Mouse (Mus musculus) cerebellum, postnatal 36 days (tissue): ENCODE measurements around the gene Tubb2a.

ENCODE experiments used
- DNase-seq, 2 experiments: peaks; one replicate each; pipeline ENCODE4 v3.0.0; 2021 to 2022; ENCODE audit warnings: mixed read lengths in 2 of 2

Tubb2a gene

DNA sequence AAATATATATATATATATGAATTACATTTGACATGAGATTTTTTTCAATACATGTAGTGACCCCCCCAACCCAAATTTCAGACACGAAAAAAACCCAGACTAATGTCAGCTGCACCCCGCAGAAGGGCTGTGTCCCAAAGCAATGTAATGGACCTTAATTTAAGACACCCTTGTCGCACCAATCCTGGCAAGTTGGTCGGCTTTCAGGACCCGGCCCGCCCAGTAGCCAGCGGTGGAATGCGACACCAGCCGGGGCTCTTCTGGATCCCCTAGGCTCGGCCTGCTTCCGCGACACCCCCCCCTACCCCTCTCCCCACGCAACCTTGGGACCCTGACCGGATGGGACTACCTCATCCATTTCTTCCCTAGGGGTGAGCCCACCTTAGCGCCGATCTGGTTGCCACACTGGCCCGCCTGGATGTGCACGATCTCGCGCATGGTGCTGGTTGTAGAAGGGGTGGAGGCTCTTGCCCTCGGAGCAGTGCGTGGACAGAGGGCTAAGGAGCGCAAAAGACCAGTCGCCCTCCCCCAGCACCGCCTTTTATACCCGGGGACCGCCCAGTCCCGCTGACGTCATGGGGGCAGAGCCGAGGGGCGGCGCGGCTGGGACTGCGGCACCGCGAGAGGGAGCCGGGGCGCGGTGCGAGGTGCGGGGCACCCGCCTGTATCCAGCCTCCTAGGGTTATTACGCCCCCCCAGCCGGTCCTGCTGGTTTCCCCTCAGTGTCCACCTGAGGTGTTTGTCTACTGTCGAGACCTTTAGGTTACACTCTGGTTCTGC, at the start of gene Tubb2a:
Tubb2a (minus strand) TSS at position 516 of the 780 bp plus-strand sequence.
- DNase-seq = peak; percentile 85 to 90

DNA sequence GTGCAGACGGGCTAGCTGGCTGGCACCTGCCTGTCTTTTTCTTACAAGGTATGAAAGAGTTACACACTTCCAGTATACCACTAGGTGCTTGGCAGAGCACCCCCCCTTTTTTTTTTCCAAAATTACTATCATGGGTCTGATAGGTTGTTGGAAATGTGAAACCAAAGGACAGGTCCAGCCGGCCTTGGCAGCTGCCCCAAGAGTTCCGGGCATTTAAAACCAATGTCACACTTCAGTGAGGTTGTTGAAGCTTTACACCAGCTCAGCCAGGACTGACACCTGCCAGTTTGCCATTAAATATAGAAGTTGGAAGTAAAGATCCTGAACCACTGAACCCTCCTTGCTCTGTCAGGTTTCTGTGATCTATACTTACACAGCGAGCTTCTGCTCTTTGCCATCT, 47.9 kb upstream of the Tubb2a start:
- no peak for DNase-seq

DNA sequence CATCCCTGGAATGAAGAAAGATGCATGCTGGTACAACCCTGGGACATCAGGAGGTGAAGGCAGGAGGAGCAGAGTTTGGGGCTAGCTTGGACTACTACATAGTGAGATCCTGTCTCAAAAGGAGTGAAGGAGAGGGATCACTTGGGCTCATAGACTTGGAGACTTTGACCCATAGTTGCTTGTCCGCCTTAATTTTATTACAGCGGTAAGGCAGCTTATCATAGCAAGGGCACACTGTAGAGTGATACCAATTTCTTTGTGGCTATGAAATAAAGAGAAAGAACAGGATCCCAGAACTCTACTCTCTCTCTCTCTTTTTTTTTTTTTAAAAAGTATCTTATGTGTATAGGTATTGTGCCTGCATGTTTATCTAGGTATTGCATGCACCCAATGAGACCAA, 42.7 kb upstream of the Tubb2a start:
- no peak for DNase-seq

DNA sequence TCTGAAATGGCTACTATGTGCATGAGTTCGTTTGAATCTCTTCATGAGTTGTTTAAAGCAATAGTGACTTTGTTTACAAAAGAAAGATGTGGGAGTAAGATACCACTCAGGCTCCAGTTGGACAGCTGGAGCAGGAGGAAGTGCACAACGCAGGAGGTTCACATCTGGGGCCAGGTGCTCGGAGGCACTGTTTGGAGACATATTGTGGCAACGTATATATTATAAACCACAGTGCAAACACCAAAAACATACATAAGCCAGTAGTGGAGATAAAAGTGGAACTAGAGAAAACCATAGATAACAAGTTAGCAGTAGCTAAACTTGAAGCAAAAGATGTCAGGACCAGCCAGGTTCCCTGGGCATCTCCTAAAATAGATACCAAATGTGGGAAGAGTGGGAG, 41.6 kb upstream of the Tubb2a start:
- no peak for DNase-seq

DNA sequence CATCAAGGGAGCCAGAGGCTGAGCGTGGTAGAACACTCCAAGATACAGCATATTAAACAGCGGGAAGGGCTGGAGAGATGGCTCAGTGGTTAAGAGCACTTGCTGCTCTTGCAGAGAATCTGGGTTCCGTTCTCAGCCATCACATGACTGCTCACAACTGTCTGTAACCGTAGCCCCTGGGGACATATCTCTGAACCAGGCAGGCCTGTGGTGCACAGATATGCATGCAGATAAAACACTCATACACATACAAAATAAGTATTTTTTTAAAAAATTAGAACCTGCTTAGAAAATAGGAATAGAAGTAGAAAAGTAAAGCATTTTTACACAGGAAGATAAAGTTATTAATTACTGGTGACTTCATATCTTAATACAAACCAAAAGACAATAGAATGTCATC, 41.0 kb upstream of the Tubb2a start:
- no peak for DNase-seq

DNA sequence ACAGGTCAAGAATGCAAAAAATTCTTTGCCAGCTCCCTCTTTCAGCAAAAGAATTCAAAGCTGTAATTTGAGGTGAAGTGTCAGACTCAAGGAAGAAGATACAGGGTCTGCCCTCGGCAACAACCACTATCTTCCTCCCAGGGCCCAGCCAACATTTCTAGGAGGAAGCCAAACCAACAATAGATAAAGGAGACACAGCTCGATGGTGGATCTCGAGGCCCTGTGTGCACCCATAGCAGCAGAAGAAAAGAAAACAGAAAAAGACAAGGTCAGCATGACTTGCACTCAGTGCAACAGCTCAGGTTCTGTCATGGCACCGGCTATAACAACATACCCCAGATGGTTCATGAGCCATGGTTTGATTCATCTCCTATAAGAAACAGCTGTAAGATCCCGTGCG, 38.7 kb upstream of the Tubb2a start:
- no peak for DNase-seq

DNA sequence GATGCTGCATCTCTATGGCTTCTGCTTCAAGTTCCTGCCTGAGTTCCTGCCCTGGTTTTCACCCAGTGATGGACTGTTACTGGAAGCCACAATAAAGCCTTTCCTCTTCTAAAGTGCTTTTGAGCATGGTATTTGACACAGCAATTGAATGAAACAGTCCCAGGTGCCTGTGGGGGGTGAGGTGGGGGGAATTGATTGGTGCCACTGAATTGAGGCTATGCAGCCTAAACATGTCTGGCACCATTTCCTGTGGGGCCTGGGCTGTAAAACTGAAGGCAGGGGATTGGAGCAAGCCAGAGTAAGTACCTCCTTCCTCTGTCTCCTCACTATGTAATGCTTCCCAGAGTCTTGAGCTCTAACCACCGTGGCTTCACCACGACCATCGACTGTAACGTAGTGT, 36.8 kb upstream of the Tubb2a start:
- DNase-seq = no peak

DNA sequence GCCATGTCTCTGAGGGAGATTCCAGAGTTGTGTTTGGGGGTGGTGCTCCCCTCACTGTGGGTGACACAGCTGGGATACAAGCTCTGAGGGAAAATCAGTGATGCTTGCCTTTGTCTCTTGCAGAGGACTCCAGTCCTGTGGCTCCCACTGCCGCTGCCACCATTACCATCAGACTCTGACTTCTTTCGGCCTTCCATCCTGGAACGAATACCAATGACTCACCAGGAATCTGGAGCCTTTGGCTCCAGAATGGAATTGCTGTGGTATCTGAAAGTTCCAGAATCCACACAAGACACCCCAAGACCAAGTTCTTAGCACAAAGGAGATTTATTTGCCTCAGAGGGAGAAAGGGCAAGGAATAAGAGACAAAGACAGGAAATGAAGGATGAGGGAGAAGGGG, 35.3 kb upstream of the Tubb2a start:
- no peak for DNase-seq

DNA sequence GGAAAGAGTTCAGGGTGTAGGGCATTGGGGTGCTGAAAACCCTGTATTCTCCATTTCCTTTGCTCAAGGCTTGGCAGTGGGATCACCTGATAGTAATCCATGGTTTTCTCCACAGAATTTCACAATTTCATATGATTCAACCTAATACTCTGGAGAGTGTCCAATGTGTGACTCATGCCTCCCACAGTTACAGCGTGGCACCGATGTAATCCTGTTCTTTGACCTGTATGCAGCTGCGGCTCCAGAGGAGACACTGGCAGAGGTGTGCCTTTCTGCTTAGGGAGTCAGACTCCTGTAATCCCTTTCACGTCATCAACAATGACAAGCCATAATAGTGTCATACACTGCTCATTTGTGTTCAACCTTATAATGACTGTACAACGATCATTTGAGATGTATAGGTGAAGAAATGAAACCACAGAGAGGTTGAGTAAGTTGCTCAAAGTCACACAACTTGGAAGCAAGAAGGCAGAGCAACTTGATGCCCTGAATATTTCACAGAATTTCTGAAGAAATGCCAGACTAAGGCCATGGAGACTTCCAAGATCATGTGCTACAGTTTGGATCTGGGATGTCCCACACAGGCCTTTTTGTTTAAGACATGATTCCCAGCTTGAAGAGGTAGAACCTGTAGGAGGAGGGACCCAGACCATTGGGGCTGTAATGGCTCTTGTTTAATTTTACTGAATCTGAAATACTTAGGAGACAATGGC, 34.7 kb upstream of the Tubb2a start:
- DNase-seq = no peak

DNA sequence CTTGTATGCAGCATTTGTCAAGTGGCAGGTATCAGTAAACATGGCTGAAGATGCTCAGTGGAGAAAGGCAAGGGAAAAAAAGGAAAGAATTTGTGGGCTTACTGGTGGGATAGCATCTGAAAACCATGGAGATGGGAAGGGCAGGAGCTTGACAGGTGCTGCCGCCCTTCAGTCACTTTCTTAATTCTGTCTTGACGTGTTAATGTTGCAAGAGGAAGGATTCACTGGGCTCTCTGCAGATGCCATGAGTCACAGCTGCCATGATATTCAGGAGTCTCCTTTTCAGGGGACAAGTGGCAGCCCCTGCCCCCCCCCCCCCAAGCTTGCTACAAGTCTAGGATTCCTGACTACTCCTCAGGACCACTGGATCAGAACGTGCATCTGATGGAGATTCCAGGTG, 34.1 kb upstream of the Tubb2a start:
- DNase-seq = no peak

DNA sequence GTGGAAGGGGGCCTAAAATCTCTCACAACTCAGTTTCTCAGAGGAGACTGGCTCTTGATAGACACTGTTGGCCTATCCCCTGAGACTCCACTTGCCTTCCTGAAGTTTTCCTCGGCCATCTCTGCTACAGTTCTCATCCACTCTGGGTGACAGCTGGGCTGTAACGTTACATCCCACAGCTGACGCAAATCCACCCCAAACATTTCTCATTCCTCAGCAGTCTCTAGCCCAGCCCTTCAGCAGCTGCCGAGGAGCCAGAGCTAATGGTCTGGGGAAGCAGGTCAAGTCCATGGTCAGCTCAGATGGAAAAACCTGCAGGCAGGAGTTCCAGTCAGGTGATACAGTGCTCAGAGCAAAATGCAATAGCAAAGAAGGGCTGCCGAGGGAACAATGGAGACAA, 33.2 kb upstream of the Tubb2a start:
- DNase-seq = no peak

DNA sequence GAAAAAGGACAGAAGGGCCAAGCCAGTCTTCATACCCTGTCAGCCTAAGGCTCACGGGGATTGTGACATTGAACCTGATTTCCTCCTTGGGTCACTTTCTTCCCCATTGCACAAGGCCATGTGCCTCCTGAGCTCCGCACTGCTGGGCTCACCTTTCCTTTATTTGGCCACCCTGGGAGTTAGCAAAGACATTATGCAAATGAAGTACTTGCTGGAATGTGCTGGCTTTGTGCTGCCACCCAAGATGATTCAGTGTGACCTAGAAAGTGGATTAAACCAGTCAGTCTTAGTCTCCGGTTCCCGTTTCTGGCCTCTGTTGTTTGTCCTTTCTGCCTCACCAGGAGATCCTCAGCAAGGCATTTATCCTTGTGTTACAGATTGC, 31.9 kb upstream of the Tubb2a start:
- no peak for DNase-seq

DNA sequence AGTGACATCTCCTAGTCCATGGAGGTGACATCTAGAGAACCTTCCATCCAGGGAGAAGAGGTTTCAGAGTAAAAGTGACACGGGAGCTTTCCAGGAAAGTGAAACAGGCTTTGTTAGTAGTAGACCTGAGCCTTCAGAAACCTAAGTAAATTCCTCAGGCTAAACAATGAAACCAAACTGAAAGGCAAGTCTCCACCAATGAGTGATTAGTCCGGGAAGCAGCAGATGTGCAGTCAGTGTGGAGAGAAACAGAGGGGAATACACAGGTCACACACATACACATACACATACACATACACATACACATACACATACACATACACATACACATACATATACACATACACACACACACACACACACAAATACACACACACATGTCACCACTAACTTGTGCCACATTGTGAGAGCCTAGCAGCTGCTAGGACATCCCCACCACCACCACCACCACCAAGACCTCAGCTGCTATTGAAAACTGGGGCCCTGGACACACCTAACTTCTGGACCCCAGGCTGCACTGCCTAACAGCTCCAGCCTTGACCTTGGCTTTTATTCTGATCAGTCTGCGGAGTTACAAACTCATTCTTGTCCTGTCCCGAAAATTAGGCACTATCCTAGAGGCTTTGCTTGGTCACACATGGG, 31.3 kb upstream of the Tubb2a start:
- DNase-seq = no peak

DNA sequence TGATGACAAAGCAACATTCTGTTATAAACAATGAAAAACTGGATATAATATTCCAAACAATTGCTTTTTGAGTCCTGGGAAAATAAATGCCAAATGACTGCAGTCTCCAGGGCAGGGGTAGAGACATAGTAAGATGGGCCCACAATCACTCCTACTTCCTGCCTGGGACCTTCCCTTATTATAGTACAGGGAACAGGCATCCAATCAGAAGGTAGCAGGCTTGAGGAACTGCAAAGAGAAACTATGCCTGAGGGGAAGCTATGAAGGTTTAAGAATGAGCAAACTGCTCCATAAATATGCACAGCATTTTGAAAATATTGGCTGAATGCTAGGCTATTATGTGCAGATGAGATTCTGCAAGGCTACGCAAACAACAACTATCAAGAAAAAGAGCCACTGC, 29.2 kb upstream of the Tubb2a start:
- DNase-seq = no peak

DNA sequence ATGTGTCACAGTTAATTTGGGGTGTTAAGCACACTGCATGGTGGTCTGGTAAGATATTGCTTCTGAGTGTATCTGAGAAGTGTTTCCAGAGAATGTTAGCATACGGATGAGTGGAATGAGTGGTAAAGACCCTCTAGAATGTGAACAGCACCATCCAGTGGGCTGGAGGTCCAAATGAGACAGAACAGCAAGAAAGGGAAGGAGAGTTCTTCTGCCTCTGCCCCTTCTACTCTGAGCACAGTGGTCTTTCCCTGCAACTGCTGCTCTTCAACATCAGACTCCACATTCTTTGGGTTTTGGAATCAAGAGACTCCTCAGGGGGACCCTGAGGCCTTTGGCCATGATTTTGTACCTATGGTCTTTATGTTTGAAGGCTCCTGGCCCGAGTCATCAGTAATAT, 28.4 kb upstream of the Tubb2a start:
- no peak for DNase-seq

DNA sequence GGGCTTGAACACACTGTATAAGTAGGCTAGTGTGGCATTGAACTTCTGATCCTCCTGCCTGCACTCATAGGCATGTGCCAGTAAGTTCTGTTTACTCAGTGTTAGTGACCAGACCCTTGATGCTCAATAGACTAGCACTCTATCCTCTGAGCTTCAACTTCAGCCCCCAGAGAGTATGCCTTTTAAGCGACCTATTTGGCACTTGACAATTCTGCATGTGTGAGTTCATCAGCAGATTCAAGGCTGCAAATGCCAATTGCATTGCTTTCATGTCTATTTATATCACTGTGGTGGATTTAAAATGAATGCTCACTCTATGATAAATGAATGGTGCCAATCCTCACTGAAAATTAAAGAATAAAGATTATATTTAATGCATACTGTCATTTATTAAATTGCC, 27.6 kb upstream of the Tubb2a start:
- DNase-seq = no peak

DNA sequence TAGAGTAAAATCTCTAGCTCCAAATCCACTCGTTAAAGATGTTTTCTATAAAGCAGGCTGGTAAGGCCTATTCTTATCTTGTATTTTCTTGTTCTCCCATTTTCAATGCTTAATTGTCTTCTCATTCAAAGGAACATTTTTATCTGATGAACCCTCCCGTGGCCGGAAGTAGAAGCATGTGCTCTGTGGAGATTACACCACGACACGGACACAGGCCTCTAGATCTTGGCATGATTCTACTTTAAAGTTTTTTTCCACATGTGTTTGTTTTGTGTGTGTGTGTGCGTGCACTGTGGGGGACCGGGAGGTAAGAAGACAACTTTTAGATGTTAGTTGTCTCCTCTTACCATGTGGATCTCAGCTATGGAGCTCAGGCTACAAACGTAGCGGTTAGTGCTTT, 24.1 kb upstream of the Tubb2a start:
- no peak for DNase-seq

DNA sequence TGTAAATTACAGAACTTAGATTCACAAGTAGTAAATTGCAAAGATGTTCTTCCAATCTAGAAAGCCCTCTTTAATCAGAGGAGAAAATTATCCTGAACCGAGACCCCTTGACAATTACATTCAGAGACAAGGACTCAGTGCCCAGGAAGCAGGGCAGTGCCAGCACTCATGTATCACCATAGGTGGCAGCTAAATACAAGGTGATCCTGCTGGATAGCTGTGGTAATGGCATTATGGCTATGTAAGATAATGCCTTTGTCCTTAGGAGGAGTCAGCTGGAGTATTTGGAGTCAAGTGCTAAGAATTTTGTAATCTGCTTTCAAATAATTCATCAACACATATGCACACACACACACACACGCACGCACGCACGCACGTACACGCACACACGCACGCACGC, 23.4 kb upstream of the Tubb2a start:
- no peak for DNase-seq

DNA sequence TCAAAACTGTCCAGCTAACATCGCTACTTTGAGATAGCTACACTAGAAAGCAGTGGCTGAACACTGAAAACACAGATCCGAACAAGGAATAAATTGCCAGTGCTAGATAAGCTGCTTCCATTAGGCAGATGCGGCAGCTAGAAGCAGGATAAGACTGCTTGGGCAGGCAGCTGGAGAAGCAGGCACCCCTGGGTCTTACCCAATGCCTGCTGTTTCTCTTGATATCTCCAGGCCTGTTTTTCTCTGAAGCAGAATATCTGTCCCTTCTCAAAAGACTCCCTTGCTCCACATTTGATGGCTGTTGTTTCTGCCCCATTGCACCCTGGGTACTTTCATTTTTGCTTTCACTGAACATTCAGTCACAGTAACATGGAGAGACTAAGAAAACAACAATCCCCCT, 22.9 kb upstream of the Tubb2a start:
- no peak for DNase-seq

DNA sequence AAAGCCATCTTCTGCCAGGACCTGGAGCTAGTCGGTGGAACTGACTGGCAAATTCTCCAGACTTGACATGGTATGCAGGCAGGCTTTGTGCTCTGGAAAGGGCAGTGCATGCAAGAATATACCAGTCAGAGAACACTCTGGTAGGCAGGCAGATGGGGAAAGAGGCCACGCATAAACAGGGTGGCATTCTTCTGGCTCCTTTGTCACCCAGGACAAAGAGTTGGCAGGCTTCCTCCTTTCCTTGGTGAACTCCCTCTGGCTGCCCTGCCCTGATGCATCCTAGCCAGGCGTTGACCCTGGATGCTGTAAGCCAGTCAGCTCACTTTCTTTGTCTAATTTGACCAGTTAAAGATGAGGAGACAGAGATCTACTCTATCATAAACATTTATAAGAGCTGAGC, 19.3 kb upstream of the Tubb2a start:
- no peak for DNase-seq

DNA sequence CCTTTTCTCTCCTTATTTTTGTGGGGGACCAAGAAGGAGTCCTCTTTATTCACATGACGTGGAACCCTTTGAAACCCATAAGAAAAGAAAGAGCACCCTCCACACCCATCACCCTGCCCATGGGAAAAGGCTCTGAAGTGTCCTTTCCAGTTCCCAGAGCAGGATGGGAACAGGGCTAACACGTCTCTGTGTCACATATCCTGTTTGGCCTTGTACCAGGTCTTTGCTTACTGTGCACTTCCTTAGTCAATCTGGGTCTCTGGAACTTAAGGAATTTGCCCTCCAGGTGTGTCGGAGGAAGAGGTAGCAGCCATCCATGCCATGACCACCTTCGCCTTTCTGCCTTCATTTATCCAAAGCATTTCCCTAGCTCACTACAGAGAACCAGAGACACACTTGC, 18.6 kb upstream of the Tubb2a start:
- DNase-seq = no peak

DNA sequence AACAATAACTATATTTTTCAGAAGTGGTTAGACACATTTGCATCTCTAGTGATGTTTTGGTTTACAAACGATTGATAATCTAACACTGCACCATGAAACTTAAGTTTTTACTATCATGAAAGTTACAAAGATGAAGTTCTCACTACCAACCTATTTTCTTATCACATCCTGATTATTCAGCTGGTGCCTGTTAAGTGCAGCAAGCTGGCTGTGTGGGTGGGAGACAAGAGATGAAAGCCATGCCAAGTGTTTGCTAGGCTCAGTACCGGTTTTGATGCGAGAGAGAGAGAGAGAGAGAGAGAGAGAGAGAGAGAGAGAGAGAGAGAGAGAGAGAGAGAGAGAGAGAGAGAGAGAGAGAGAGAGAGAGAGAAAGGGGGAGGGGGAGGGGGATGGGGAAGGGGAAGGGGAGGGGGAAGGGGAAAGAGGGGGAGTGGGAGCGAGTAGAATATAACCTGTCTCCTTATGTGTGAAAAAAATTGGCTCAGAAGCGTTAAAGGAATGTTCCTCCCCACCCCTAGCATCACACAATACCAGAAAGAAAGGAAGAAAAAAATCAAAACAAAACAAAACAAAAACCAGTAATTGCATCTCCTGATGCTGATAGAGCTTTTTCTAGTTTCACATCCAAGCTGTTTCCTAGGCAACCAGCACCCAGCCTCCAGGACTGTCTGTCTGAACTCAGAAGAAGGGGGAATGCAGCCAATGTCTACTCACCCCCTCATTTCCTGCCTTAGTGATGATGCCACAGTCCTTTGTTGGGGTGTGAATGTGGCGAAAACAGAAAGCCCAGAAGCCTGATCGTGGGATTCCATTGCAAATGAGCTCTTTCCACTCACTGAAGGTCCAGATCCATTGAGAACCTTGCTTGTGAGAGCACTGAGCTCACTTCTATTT, 18.0 kb upstream of the Tubb2a start:
- DNase-seq = no peak

DNA sequence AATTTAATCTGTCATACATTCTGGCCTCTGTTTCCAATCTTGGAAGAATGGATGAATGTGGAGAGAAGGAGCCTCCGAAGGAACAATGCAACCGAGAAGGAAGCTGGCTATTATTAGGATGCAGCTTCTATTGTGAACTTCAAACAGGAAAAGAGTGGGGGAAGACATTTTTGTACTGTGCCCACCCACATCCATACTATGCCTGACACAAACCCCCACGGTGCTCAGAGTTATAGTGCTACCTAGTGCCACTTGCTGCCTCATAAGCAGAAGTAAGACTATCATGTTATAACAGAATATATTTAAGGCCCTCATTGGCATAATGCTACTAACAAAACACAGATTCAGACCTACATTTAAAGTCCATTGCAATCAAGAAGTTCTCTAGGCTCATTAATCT, 11.6 kb upstream of the Tubb2a start:
- no peak for DNase-seq
